Mouse (Mus musculus) kidney, postnatal 36 days (tissue): ENCODE measurements around the gene Cdc42bpa.

Source experiments
- DNase-seq, 2 experiments: peaks; one replicate each; pipeline ENCODE4 v3.0.0; 2021 to 2022; ENCODE audit warnings: mixed read lengths in 2 of 2

Cdc42bpa gene

GRCm38 (mm10) chr1:180194781-180195471 lies 234.7 kb downstream of the Cdc42bpa start:
- peak; percentile 79 to 84 for DNase-seq

- peak; percentile 98 to 99 for DNase-seq
Measured at GRCm38 (mm10) chr1:180195703-180196381, 235.6 kb downstream of the Cdc42bpa start.

- peak; percentile 83 to 85 for DNase-seq
Measured at GRCm38 (mm10) chr1:180196508-180196907, 236.2 kb downstream of the Cdc42bpa start.

- no peak for DNase-seq
Measured at GRCm38 (mm10) chr1:180197956-180198355, 237.7 kb downstream of the Cdc42bpa start.

- DNase-seq = no peak
Measured at GRCm38 (mm10) chr1:180198959-180199714, 238.9 kb downstream of the Cdc42bpa start, which contains the start of gene Coq8a. Coq8a (minus strand) TSS chr1:180199602.

- no peak for DNase-seq
Measured at GRCm38 (mm10) chr1:180199715-180200050, 239.4 kb downstream of the Cdc42bpa start.

GRCm38 (mm10) chr1:180200722-180201121 lies 240.4 kb downstream of the Cdc42bpa start:
- DNase-seq = peak; percentile 58 to 59

GRCm38 (mm10) chr1:180208370-180208769 lies 248.1 kb downstream of the Cdc42bpa start:
- DNase-seq = no peak

GRCm38 (mm10) chr1:180210031-180210432 lies 249.8 kb downstream of the Cdc42bpa start:
- DNase-seq = peak; percentile 63 to 65

- peak; percentile 88 to 90 for DNase-seq
Measured at GRCm38 (mm10) chr1:180210781-180211271, 250.6 kb downstream of the Cdc42bpa start.

GRCm38 (mm10) chr1:180212911-180213310 lies 252.6 kb downstream of the Cdc42bpa start:
- DNase-seq = peak; percentile 24 to 67

- DNase-seq = peak; percentile 80 to 81
Measured at GRCm38 (mm10) chr1:180215044-180215443, 254.8 kb downstream of the Cdc42bpa start.
